Mouse (Mus musculus): ENCODE measurements around the gene Vmn1r176. TPM values are rescaled to one million over a fixed set of nuclear protein-coding genes. Genes with fewer than 3 reads are reported as not detected.
"Not testable (repeated sequence)": the region's sequence is repeated elsewhere in the genome, so short reads cannot be mapped to it uniquely, and the experiment has no call there.

Gene Vmn1r176
- not detected in 2 replicates for polyA plus RNA-seq (2015; fragmentation: Nextera tagmentation; extraction: Ambion mirVana)

GRCm38 (mm10) chr7:23837272-23837671 lies at the start of gene Vmn1r176:
TSS of gene Vmn1r176 (minus strand) at chr7:23837372.
- not testable (repeated sequence) for H3K27ac ChIP-seq (ENCODE audit: low read length); H3K36me3 ChIP-seq (ENCODE audit: insufficient read depth, low read length); H3K9me3 ChIP-seq (ENCODE audit: low read length); ATAC-seq (ENCODE audit: low FRiP score, low TSS enrichment); H3K4me3 ChIP-seq (ENCODE audit: low read length); H3K4me2 ChIP-seq (replicated peaks; ENCODE audit: low read depth, low read length); H3K4me1 ChIP-seq (ENCODE audit: insufficient read depth, low read length); H3K9ac ChIP-seq (replicated peaks; ENCODE audit: low read length); H3K27me3 ChIP-seq (ENCODE audit: insufficient read depth, low read length)
- WGBS: no CpG with 5 or more reads among the region's 1 CpGs

GRCm38 (mm10) chr7:23876918-23877317 lies 39.7 kb upstream of the Vmn1r176 start:
- H3K27ac ChIP-seq (ENCODE audit: low read length); H3K9ac ChIP-seq (replicated peaks; ENCODE audit: low read length); H3K4me2 ChIP-seq (replicated peaks; ENCODE audit: low read depth, low read length); H3K27me3 ChIP-seq (ENCODE audit: insufficient read depth, low read length); H3K9me3 ChIP-seq (ENCODE audit: low read length); H3K4me1 ChIP-seq (ENCODE audit: insufficient read depth, low read length); ATAC-seq (ENCODE audit: low FRiP score, low TSS enrichment); H3K4me3 ChIP-seq (ENCODE audit: low read length); H3K36me3 ChIP-seq (ENCODE audit: insufficient read depth, low read length): not testable (repeated sequence)
- WGBS: 56% methylated on average over 3 of the region's 4 CpGs

- 11% methylated on average over 1 of the region's 1 CpGs for WGBS
- not testable (repeated sequence) for H3K27me3 ChIP-seq (ENCODE audit: insufficient read depth, low read length); H3K9me3 ChIP-seq (ENCODE audit: low read length); H3K4me2 ChIP-seq (replicated peaks; ENCODE audit: low read depth, low read length); H3K4me1 ChIP-seq (ENCODE audit: insufficient read depth, low read length); ATAC-seq (ENCODE audit: low FRiP score, low TSS enrichment); H3K4me3 ChIP-seq (ENCODE audit: low read length); H3K9ac ChIP-seq (replicated peaks; ENCODE audit: low read length); H3K27ac ChIP-seq (ENCODE audit: low read length); H3K36me3 ChIP-seq (ENCODE audit: insufficient read depth, low read length)
Observed at GRCm38 (mm10) chr7:23866349-23866748, 29.2 kb upstream of the Vmn1r176 start, which contains the start of gene Vmn1r177. TSS of gene Vmn1r177 (minus strand) at chr7:23866449.

GRCm38 (mm10) chr7:23810543-23810942 lies 26.6 kb downstream of the Vmn1r176 start, which contains the start of gene Vmn1r175:
TSS of gene Vmn1r175 (minus strand) at chr7:23810643.
- not testable (repeated sequence) for H3K9me3 ChIP-seq (ENCODE audit: low read length); H3K4me2 ChIP-seq (replicated peaks; ENCODE audit: low read depth, low read length); H3K27me3 ChIP-seq (ENCODE audit: insufficient read depth, low read length); H3K4me1 ChIP-seq (ENCODE audit: insufficient read depth, low read length); H3K36me3 ChIP-seq (ENCODE audit: insufficient read depth, low read length); H3K4me3 ChIP-seq (ENCODE audit: low read length); H3K27ac ChIP-seq (ENCODE audit: low read length); ATAC-seq (ENCODE audit: low FRiP score, low TSS enrichment); H3K9ac ChIP-seq (replicated peaks; ENCODE audit: low read length)

GRCm38 (mm10) chr7:23784526-23784925 lies 52.6 kb downstream of the Vmn1r176 start:
- Histone ChIP-seq H3K36me3 (ENCODE audit: insufficient read depth, low read length) (no peaks in the 10 kb centered on the region), H3K4me1 (ENCODE audit: insufficient read depth, low read length) (no peaks in the 10 kb centered on the region), H3K27me3 (ENCODE audit: insufficient read depth, low read length) (no peaks in the 10 kb centered on the region), H3K4me3 (ENCODE audit: low read length) (no peak overlapping the region), H3K27ac (ENCODE audit: low read length) (no peak overlapping the region), H3K4me2 (replicated peaks; ENCODE audit: low read depth, low read length) (no peak overlapping the region), H3K9me3 (ENCODE audit: low read length) (peaks cover 28% of the 10 kb centered on the region), H3K9ac (replicated peaks; ENCODE audit: low read length) (no peak overlapping the region)
- WGBS: 86% methylated on average over 6 of the region's 6 CpGs
- no peak for ATAC-seq (ENCODE audit: low FRiP score, low TSS enrichment)

Other genes starting within 250 kb of the Vmn1r176 start
- gene Vmn1r170, start 231.2 kb downstream of the Vmn1r176 start, polyA plus RNA-seq (2015; fragmentation: Nextera tagmentation; extraction: Ambion mirVana): not detected in 2 replicates
- not detected in 2 replicates for gene Vmn1r171, start 206.7 kb downstream of the Vmn1r176 start, polyA plus RNA-seq (2015; fragmentation: Nextera tagmentation; extraction: Ambion mirVana)
- gene Vmn1r172, start 179.1 kb downstream of the Vmn1r176 start, polyA plus RNA-seq (2015; fragmentation: Nextera tagmentation; extraction: Ambion mirVana): not detected in 2 replicates
- gene Vmn1r173, start 136.7 kb downstream of the Vmn1r176 start, polyA plus RNA-seq (2015; fragmentation: Nextera tagmentation; extraction: Ambion mirVana): not detected in 2 replicates
- gene Vmn1r174, start 85.1 kb downstream of the Vmn1r176 start, polyA plus RNA-seq (2015; fragmentation: Nextera tagmentation; extraction: Ambion mirVana): not detected in 2 replicates
- not detected in 2 replicates for gene Vmn1r175, start 26.7 kb downstream of the Vmn1r176 start, polyA plus RNA-seq (2015; fragmentation: Nextera tagmentation; extraction: Ambion mirVana)
- not detected in 2 replicates for gene Vmn1r177, start 29.1 kb upstream of the Vmn1r176 start, polyA plus RNA-seq (2015; fragmentation: Nextera tagmentation; extraction: Ambion mirVana)
- gene Vmn1r178, start 54.6 kb upstream of the Vmn1r176 start, polyA plus RNA-seq (2015; fragmentation: Nextera tagmentation; extraction: Ambion mirVana): not detected in 2 replicates
- not detected in 2 replicates for gene Vmn1r179, start 89.6 kb upstream of the Vmn1r176 start, polyA plus RNA-seq (2015; fragmentation: Nextera tagmentation; extraction: Ambion mirVana)
- gene Vmn1r180, start 113.3 kb upstream of the Vmn1r176 start, polyA plus RNA-seq (2015; fragmentation: Nextera tagmentation; extraction: Ambion mirVana): not detected in 2 replicates
- not detected in 2 replicates for gene Vmn1r181, start 137.2 kb upstream of the Vmn1r176 start, polyA plus RNA-seq (2015; fragmentation: Nextera tagmentation; extraction: Ambion mirVana)
- gene V1rd19, start 164.3 kb upstream of the Vmn1r176 start, polyA plus RNA-seq (2015; fragmentation: Nextera tagmentation; extraction: Ambion mirVana): not detected in 2 replicates
- gene Vmn1r183, start 215.9 kb upstream of the Vmn1r176 start, polyA plus RNA-seq (2015; fragmentation: Nextera tagmentation; extraction: Ambion mirVana): not detected in 2 replicates
- 24.6 and 25.0 TPM in 2 replicates for gene Zfp180, start 244.6 kb upstream of the Vmn1r176 start, polyA plus RNA-seq (2015; fragmentation: Nextera tagmentation; extraction: Ambion mirVana)

All from kidney, embryonic 16.5 days (tissue).